Mouse (Mus musculus) spleen, adult 2 months (tissue): ENCODE measurements at regions not wholly inside any gene's neighbourhood (a gene's known extent, or its start where the extent isn't known, plus 50 kb on each side); places are given as distances from the start of the nearest gene placed in this dataset.

ENCODE experiments used
- DNase-seq, 2 experiments: peaks; one replicate each; pipeline versions ENCODE4 v3.0.0 to v3.0.0-alpha.2; 2012 to 2021; ENCODE audit warnings: low spot score in 2 of 2, low read depth in 1 of 2
- H3K27ac ChIP-seq: fragments of 200-500 bp; 2 replicates; pipeline ENCODE4 v1.5.1; 2012; ENCODE audit warnings: low read length, inconsistent platforms; ENCODE audit not compliant: insufficient read depth
- H3K27me3 ChIP-seq: fragments of 200-500 bp; 2 replicates; pipeline ENCODE4 v1.6.1; 2012; ENCODE audit warnings: mild to moderate bottlenecking, moderate library complexity, low read length, inconsistent platforms; ENCODE audit not compliant: control insufficient read depth, insufficient read depth
- H3K36me3 ChIP-seq: fragments of 200-500 bp; 2 replicates; pipeline ENCODE4 v1.6.1; 2012; ENCODE audit warnings: mild to moderate bottlenecking, low read length, inconsistent platforms; ENCODE audit not compliant: control insufficient read depth, insufficient read depth
- H3K4me1 ChIP-seq: fragments of 200-500 bp; 2 replicates; pipeline ENCODE4 v1.6.1; 2011; ENCODE audit warnings: inconsistent platforms; ENCODE audit not compliant: control insufficient read depth, insufficient read depth, insufficient read length
- H3K4me3 ChIP-seq: fragments of 200-500 bp; 2 replicates; pipeline ENCODE4 v1.5.1; 2011; ENCODE audit warnings: mild to moderate bottlenecking, inconsistent platforms; ENCODE audit not compliant: insufficient read depth, insufficient read length; ENCODE audit errors: extremely low read depth
- CTCF ChIP-seq: fragments of 200-500 bp; IDR thresholded peaks from 2 replicates; pipeline ENCODE4 v1.5.1; 2011; ENCODE audit warnings: mild to moderate bottlenecking, inconsistent platforms; ENCODE audit not compliant: insufficient read depth, insufficient read length, insufficient replicate concordance; ENCODE audit errors: extremely low read depth
- POLR2A ChIP-seq: fragments of 200-500 bp; IDR thresholded peaks from 2 replicates; pipeline ENCODE4 v1.6.1; 2011; ENCODE audit warnings: low read depth, low read length, inconsistent platforms
- WGBS: fragments of 180-500 bp; shearing (Covaris S2); methylation state at CpG from one replicate; pipeline ENCODE4 v1.1.7; 2018; 5-methylcytosine and 5-hydroxymethylcytosine counted together

GRCm38 (mm10) chr10:8973934-8974333, 88.1 kb upstream of the Sash1 start:
- peak; percentile 13; the same call in 1 of the 2 replicates for TF ChIP-seq CTCF
- TF ChIP-seq POLR2A: no peak
- no peaks in the 10 kb centered on the region for H3K36me3 ChIP-seq
- H3K27ac ChIP-seq: no peak overlapping the region
- H3K4me1 ChIP-seq: no peaks in the 10 kb centered on the region
- peak; percentile 11 to 45 for DNase-seq
- no peaks in the 10 kb centered on the region for H3K27me3 ChIP-seq
- WGBS: 9% methylated on average over 1 of the region's 1 CpGs
- no peak overlapping the region for H3K4me3 ChIP-seq

GRCm38 (mm10) chr10:8972789-8973551, 87.1 kb upstream of the Sash1 start:
- no peaks in the 10 kb centered on the region for H3K36me3 ChIP-seq
- no peak overlapping the region for H3K27ac ChIP-seq
- H3K27me3 ChIP-seq: no peaks in the 10 kb centered on the region
- TF ChIP-seq CTCF: no peak
- TF ChIP-seq POLR2A: no peak
- WGBS: 91% methylated on average over 8 of the region's 8 CpGs
- no peak for DNase-seq
- H3K4me1 ChIP-seq: no peaks in the 10 kb centered on the region
- H3K4me3 ChIP-seq: no peak overlapping the region

- no peaks in the 10 kb centered on the region for H3K27me3 ChIP-seq
- no peak overlapping the region for H3K27ac ChIP-seq
- H3K4me3 ChIP-seq: no peak overlapping the region
- 87% methylated on average over 3 of the region's 3 CpGs for WGBS
- no peaks in the 10 kb centered on the region for H3K36me3 ChIP-seq
- H3K4me1 ChIP-seq: no peaks in the 10 kb centered on the region
- no peak for DNase-seq
- no peak for TF ChIP-seq CTCF
- TF ChIP-seq POLR2A: no peak
Observed at GRCm38 (mm10) chr10:8970807-8971206, 84.9 kb upstream of the Sash1 start.

- no peak for DNase-seq
- Histone ChIP-seq H3K4me3 (no peak overlapping the region), H3K36me3 (no peaks in the 10 kb centered on the region), H3K27ac (no peak overlapping the region), H3K4me1 (no peaks in the 10 kb centered on the region), H3K27me3 (no peaks in the 10 kb centered on the region)
- TF ChIP-seq POLR2A: no peak
- TF ChIP-seq CTCF: no peak
Observed at GRCm38 (mm10) chr10:8969586-8969985, 83.7 kb upstream of the Sash1 start.

- TF ChIP-seq CTCF (no peak), POLR2A (no peak)
- no peaks in the 10 kb centered on the region for H3K36me3 ChIP-seq
- no peaks in the 10 kb centered on the region for H3K27me3 ChIP-seq
- no peak overlapping the region for H3K4me3 ChIP-seq
- no peak overlapping the region for H3K27ac ChIP-seq
- no peak for DNase-seq
- H3K4me1 ChIP-seq: no peaks in the 10 kb centered on the region
- 85% methylated on average over 5 of the region's 5 CpGs for WGBS
Observed at GRCm38 (mm10) chr10:8969016-8969415, 83.1 kb upstream of the Sash1 start.

GRCm38 (mm10) chr10:8968276-8968923, 82.5 kb upstream of the Sash1 start:
- 56% methylated on average over 8 of the region's 8 CpGs for whole genome bisulfite sequencing
- no peak overlapping the region for H3K27ac ChIP-seq
- H3K27me3 ChIP-seq: no peaks in the 10 kb centered on the region
- H3K36me3 ChIP-seq: no peaks in the 10 kb centered on the region
- no peak for DNase-seq
- H3K4me1 ChIP-seq: no peaks in the 10 kb centered on the region
- H3K4me3 ChIP-seq: no peak overlapping the region
- TF ChIP-seq POLR2A: no peak
- no peak for TF ChIP-seq CTCF

- Histone ChIP-seq H3K4me1 (no peaks in the 10 kb centered on the region), H3K36me3 (no peaks in the 10 kb centered on the region), H3K27ac (no peak overlapping the region), H3K27me3 (no peaks in the 10 kb centered on the region), H3K4me3 (no peak overlapping the region)
- TF ChIP-seq CTCF: no peak
- TF ChIP-seq POLR2A: no peak
- WGBS: 84% methylated on average over 5 of the region's 5 CpGs
- DNase-seq: no peak
Observed at GRCm38 (mm10) chr10:8962921-8963320, 77.1 kb upstream of the Sash1 start.
